Mouse (Mus musculus): ENCODE results near the gene Ccdc151. TPM values are rescaled to one million over a fixed set of nuclear protein-coding genes. Genes with fewer than 3 reads are reported as not detected.

The Ccdc151 gene
- 0.34 and 0.46 TPM in 2 replicates for total RNA-seq (2014; rRNA removed)
- 0.59 and 0.76 TPM in 2 replicates for polyA plus RNA-seq (2012; rRNA removed)

- Histone ChIP-seq H3K79me2 (ENCODE audit: control insufficient read depth, insufficient read depth, low read length) (0 out of 2 replicates have a peak, but pooled peaks cover 3% of the 10 kb centered on the region), H3K27me3 (ENCODE audit: control insufficient read depth, insufficient read depth, low read length) (no peaks in the 10 kb centered on the region), H3K27ac (replicated peaks; ENCODE audit: insufficient read depth, low read depth, low read length) (peak within 1 kb of the TSS; percentile 24), H3K36me3 (ENCODE audit: control insufficient read depth, insufficient read depth, low read length) (peaks cover 3% of the 10 kb centered on the region; the same call in 1 of the 2 replicates), H3K9ac (ENCODE audit: low read depth, low read length) (peak within 1 kb of the TSS; percentile 54), H3K4me1 (ENCODE audit: control insufficient read depth, insufficient read depth, low read length) (peaks cover 4% of the 10 kb centered on the region; the same call in 1 of the 2 replicates), H3K4me3 (ENCODE audit: insufficient read depth, low read depth, low read length) (peak within 1 kb of the TSS; percentile 62)
- 9% methylated on average over 57 of the region's 57 CpGs for WGBS
- DNase-seq (ENCODE audit: extremely low read depth, low read depth, low spot score), result peak; percentile 99
- TF ChIP-seq POLR2A (IDR thresholded peaks at IDR 0.05; ENCODE audit: extremely low read depth, insufficient read depth, low read length) (peak; percentile 62; the same call in 1 of the 2 replicates), CTCF (IDR thresholded peaks at IDR 0.05; ENCODE audit: low read depth, low read length) (no peak)
Measured at GRCm38 (mm10) chr9:22002194-22003162, at the start of gene Ccdc151, which contains the start of gene Prkcsh. Ccdc151 (minus strand) TSS chr9:22002634. Prkcsh (plus strand) TSS chr9:22002806.

GRCm38 (mm10) chr9:22051958-22052254 lies 49.5 kb upstream of the Ccdc151 start, which contains the start of gene Elavl3:
Elavl3 (minus strand) TSS chr9:22052023.
- Histone ChIP-seq H3K9ac (ENCODE audit: low read depth, low read length) (no peak within 1 kb of the TSS), H3K4me3 (ENCODE audit: insufficient read depth, low read depth, low read length) (no peak within 1 kb of the TSS), H3K27me3 (ENCODE audit: control insufficient read depth, insufficient read depth, low read length) (peaks cover 19% of the 10 kb centered on the region), H3K4me1 (ENCODE audit: control insufficient read depth, insufficient read depth, low read length) (peaks cover 7% of the 10 kb centered on the region; the same call in 1 of the 2 replicates), H3K79me2 (ENCODE audit: control insufficient read depth, insufficient read depth, low read length) (no peaks in the 10 kb centered on the region), H3K36me3 (ENCODE audit: control insufficient read depth, insufficient read depth, low read length) (no peaks in the 10 kb centered on the region), H3K27ac (replicated peaks; ENCODE audit: insufficient read depth, low read depth, low read length) (no peak within 1 kb of the TSS)
- WGBS, result 6% methylated on average over 24 of the region's 28 CpGs
- TF ChIP-seq POLR2A (IDR thresholded peaks at IDR 0.05; ENCODE audit: extremely low read depth, insufficient read depth, low read length), result no peak
- TF ChIP-seq CTCF (IDR thresholded peaks at IDR 0.05; ENCODE audit: low read depth, low read length), result no peak
- no peak for DNase-seq (ENCODE audit: extremely low read depth, low read depth, low spot score)

- no peak overlapping the region for H3K27ac ChIP-seq (replicated peaks; ENCODE audit: insufficient read depth, low read depth, low read length)
- DNase-seq (ENCODE audit: extremely low read depth, low read depth, low spot score), result no peak
- H3K36me3 ChIP-seq (ENCODE audit: control insufficient read depth, insufficient read depth, low read length), result no peaks in the 10 kb centered on the region
- peaks cover 19% of the 10 kb centered on the region for H3K27me3 ChIP-seq (ENCODE audit: control insufficient read depth, insufficient read depth, low read length)
- no peak overlapping the region for H3K4me3 ChIP-seq (ENCODE audit: insufficient read depth, low read depth, low read length)
- peaks cover 6% of the 10 kb centered on the region; the same call in 1 of the 2 replicates for H3K4me1 ChIP-seq (ENCODE audit: control insufficient read depth, insufficient read depth, low read length)
- no peak overlapping the region for H3K9ac ChIP-seq (ENCODE audit: low read depth, low read length)
- no peaks in the 10 kb centered on the region for H3K79me2 ChIP-seq (ENCODE audit: control insufficient read depth, insufficient read depth, low read length)
- no peak for TF ChIP-seq CTCF (IDR thresholded peaks at IDR 0.05; ENCODE audit: low read depth, low read length)
- no peak for TF ChIP-seq POLR2A (IDR thresholded peaks at IDR 0.05; ENCODE audit: extremely low read depth, insufficient read depth, low read length)
- WGBS, result 5% methylated on average over 63 of the region's 67 CpGs
Measured at GRCm38 (mm10) chr9:22051161-22051957, 48.9 kb upstream of the Ccdc151 start.

GRCm38 (mm10) chr9:22050351-22050889 lies 48.0 kb upstream of the Ccdc151 start:
- Histone ChIP-seq H3K79me2 (ENCODE audit: control insufficient read depth, insufficient read depth, low read length) (no peaks in the 10 kb centered on the region), H3K36me3 (ENCODE audit: control insufficient read depth, insufficient read depth, low read length) (no peaks in the 10 kb centered on the region), H3K9ac (ENCODE audit: low read depth, low read length) (no peak overlapping the region), H3K27ac (replicated peaks; ENCODE audit: insufficient read depth, low read depth, low read length) (no peak overlapping the region), H3K4me3 (ENCODE audit: insufficient read depth, low read depth, low read length) (peak overlapping the region; percentile 6; the same call in 1 of the 2 replicates), H3K27me3 (ENCODE audit: control insufficient read depth, insufficient read depth, low read length) (peaks cover 19% of the 10 kb centered on the region), H3K4me1 (ENCODE audit: control insufficient read depth, insufficient read depth, low read length) (0 out of 2 replicates have a peak, but pooled peaks cover 2% of the 10 kb centered on the region)
- WGBS, result 7% methylated on average over 43 of the region's 43 CpGs
- TF ChIP-seq CTCF (IDR thresholded peaks at IDR 0.05; ENCODE audit: low read depth, low read length) (no peak), POLR2A (IDR thresholded peaks at IDR 0.05; ENCODE audit: extremely low read depth, insufficient read depth, low read length) (no peak)
- DNase-seq (ENCODE audit: extremely low read depth, low read depth, low spot score), result no peak

- no peaks in the 10 kb centered on the region for H3K36me3 ChIP-seq (ENCODE audit: control insufficient read depth, insufficient read depth, low read length)
- no peaks in the 10 kb centered on the region for H3K79me2 ChIP-seq (ENCODE audit: control insufficient read depth, insufficient read depth, low read length)
- WGBS, result 71% methylated on average over 4 of the region's 4 CpGs
- no peak for TF ChIP-seq CTCF (IDR thresholded peaks at IDR 0.05; ENCODE audit: low read depth, low read length)
- TF ChIP-seq POLR2A (IDR thresholded peaks at IDR 0.05; ENCODE audit: extremely low read depth, insufficient read depth, low read length), result no peak
- no peak for DNase-seq (ENCODE audit: extremely low read depth, low read depth, low spot score)
- H3K27me3 ChIP-seq (ENCODE audit: control insufficient read depth, insufficient read depth, low read length), result peaks cover 19% of the 10 kb centered on the region
- no peak overlapping the region for H3K4me3 ChIP-seq (ENCODE audit: insufficient read depth, low read depth, low read length)
- H3K4me1 ChIP-seq (ENCODE audit: control insufficient read depth, insufficient read depth, low read length), result no peaks in the 10 kb centered on the region
- no peak overlapping the region for H3K9ac ChIP-seq (ENCODE audit: low read depth, low read length)
- H3K27ac ChIP-seq (replicated peaks; ENCODE audit: insufficient read depth, low read depth, low read length), result no peak overlapping the region
Measured at GRCm38 (mm10) chr9:22049721-22050270, 47.4 kb upstream of the Ccdc151 start.

Data from liver, adult 2 months (tissue).